Mouse (Mus musculus) megakaryocyte, embryonic 14.5 days (primary cell): ENCODE measurements around the gene Cers6.

Source experiments
- FLI1 ChIP-seq: IDR thresholded peaks from 2 replicates; pipeline ENCODE4 v1.6.1; 2012; ENCODE audit warnings: low read length, inconsistent platforms, mixed read lengths
- GATA1 ChIP-seq: IDR thresholded peaks from 3 replicates; pipeline ENCODE4 v1.6.1; 2012; ENCODE audit warnings: mixed read lengths, low read length, inconsistent platforms, borderline replicate concordance

DNA sequence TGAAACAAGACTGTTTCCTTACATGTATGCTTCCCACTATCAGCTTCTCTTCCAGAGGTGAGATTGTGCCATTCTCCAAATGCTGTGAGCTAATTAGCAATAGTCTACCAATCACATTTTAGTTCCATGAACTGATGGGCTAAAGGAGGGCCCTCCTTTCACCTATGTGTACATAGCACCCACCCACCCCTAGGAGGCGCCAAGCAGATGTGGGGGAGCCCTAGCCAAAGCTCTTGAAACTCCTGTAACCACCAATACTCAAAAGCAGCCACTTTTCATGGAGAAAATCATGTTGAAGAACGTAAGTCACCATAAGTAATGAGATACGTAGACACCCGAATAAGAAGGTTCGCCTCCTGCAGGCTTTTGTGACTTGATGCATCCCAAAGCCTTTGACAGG lies 251.4 kb downstream of the Cers6 start:
- TF ChIP-seq GATA1, result no peak
- no peak for TF ChIP-seq FLI1
